Mouse (Mus musculus): ENCODE data around the gene Rbms3.

The Rbms3 gene

GRCm38 (mm10) chr9:116976575-116977408, 652.9 kb downstream of the Rbms3 start:
- no peak for DNase-seq (ENCODE audit: low spot score in 2 of 2)

DNA sequence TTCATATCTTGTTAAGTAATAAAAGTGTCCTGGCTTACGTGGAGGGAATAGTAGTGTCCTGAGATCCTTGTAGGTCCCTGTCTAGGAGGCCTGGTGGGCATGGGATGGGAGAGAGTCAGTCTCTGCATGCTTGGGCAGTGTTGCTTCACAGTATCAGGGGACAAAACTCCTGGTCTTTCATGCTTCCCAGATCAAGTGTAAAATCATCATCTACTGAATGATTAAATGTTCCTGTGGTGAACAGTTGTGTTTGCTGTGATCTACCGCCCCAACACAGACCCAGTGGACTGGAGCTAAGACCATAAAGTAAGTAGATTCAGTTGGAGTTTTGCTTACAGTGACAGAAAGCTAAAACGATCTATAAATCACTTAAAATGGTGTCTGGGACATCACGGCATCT, 654.4 kb downstream of the Rbms3 start:
- no peak for DNase-seq (ENCODE audit: low spot score in 2 of 2)

- DNase-seq (ENCODE audit: low spot score in 2 of 2), result no peak
These were observed 655.6 kb downstream of the Rbms3 start for GRCm38 (mm10) chr9:116974134-116974533.

DNA sequence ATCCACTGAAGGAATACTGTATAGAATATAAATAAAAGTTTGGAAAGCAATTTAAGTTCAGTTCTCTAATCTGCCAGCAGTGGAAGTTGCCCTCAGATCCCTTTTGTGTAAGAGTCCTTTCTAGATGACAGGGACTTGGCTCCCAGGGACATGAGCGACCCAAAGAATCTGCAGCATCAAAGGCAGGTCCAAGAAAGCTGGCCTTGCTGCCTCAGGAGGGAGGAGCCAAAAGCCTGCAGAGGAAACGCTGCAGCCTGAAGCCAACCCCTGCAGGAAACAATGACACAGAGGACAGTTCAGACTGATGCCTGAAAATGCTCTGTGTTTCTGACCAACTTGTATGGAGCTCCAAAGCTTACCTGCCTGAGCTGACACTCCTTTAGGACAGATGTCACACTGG, 656.1 kb downstream of the Rbms3 start:
- DNase-seq (ENCODE audit: low spot score in 2 of 2), result no peak

DNA sequence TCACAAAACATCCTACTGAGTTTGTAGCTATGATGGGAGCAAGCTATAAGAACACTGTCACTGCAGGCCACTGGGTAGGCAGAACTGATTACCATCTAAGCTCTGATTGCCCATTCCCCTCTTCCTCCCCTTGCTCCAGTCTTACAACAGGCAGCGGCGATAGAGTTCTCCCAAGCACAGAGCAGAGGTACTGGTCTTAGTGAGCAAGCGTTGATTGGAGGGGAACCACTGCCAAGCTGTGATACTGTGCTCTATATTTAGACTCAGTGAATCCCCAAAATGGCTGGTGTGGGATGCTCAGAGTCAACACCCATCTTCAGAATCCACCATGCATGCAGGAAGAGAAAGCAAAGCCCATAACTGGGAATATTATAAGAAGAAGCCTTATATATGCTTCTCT, 662.4 kb downstream of the Rbms3 start:
- DNase-seq (ENCODE audit: low spot score in 2 of 2), result no peak

GRCm38 (mm10) chr9:116965691-116966090, 664.0 kb downstream of the Rbms3 start:
- no peak for DNase-seq (ENCODE audit: low spot score in 2 of 2)

- DNase-seq (ENCODE audit: low spot score in 2 of 2), result no peak
These were observed 673.6 kb downstream of the Rbms3 start for GRCm38 (mm10) chr9:116956156-116956555.

- no peak for DNase-seq (ENCODE audit: low spot score in 2 of 2)
These were observed 681.5 kb downstream of the Rbms3 start for GRCm38 (mm10) chr9:116948211-116948610.

DNA sequence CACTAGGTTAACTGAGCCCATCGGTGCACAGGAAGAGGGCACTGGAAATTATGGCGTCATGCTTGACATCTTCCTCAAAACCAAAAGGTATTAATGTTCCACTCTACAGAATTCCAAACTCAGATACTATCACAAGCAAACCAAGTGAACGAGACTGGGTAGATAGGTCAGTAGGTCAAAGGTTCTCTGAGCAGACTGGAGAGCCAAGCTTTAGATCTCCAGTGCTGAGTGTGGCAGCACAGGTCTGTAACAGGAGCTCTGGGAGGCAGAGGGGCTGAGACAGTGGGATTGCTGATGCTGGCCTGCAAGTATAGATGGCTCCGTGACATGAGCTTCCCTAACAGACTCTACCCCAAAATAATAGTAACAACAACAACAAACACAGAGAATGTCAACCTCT, 682.3 kb downstream of the Rbms3 start:
- DNase-seq (ENCODE audit: low spot score in 2 of 2), result no peak

- peak in 1 of 2 experiments; percentile 4 for DNase-seq (ENCODE audit: low spot score in 2 of 2)
These were observed 682.9 kb downstream of the Rbms3 start for GRCm38 (mm10) chr9:116946787-116947186.

- no peak for DNase-seq (ENCODE audit: low spot score in 2 of 2)
These were observed 684.0 kb downstream of the Rbms3 start for GRCm38 (mm10) chr9:116945689-116946088.

DNA sequence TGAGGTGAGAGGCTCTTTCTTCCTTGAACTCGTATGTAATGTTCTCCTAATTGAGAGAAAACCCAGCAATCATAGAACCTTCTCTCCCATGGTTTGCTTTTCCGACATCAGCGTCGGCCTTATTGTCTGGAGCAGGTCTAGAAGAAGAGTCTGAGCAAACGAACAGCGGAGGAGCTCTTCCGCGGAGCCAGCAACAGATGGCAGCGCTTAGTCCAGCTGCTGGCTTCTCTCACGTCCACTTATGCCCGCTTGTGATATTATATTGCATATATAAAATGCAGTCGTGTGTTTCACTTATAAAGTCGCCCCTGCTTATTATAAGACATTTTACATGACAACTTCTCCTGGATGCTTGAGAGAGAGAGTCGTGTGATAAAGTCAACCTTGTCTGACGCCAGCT, 685.8 kb downstream of the Rbms3 start:
- DNase-seq (ENCODE audit: low spot score in 2 of 2), result no peak

DNA sequence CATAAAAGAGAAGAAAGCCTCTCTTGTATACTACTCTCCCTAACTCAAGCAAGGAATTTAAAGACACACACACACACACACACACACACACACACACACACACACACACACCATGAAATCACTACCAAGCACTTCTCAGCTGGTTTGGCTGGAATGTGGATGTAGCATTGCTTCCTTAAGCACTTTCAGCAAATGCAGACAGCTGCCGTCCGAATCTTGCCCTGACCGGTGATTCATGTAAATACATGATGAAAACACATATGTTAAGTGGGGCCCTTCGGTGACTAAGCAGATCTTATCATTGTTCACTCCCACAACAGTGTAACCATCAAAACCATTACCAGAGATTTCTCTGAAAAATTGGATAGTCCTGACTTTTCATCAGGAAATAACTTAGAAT, 688.6 kb downstream of the Rbms3 start:
- DNase-seq (ENCODE audit: low spot score in 2 of 2), result peak in 1 of 2 experiments; percentile 8

- no peak for DNase-seq (ENCODE audit: low spot score in 2 of 2)
These were observed 689.0 kb downstream of the Rbms3 start for GRCm38 (mm10) chr9:116940693-116941092.

- no peak for DNase-seq (ENCODE audit: low spot score in 2 of 2)
These were observed 701.4 kb downstream of the Rbms3 start for GRCm38 (mm10) chr9:116928338-116928737.

DNA sequence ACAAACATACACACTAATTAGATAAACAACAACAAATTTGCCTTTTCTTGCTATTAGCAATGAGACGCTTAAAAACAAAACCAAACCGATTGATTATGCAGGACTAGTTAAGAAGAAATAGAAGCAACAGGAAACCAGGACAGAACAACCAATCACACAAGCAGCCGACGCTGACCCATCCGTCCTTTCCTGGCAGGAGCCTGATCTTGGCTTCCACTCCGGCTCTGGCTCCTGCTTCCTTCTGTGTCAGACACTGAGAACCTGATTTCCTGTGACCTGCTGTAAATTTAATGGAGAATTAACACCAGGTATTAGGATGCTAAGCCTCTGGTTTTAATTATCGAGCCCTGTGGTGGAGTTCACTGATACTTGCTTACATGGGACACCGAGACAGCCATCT, 706.6 kb downstream of the Rbms3 start:
- DNase-seq (ENCODE audit: low spot score in 2 of 2), result no peak

GRCm38 (mm10) chr9:116922561-116922960, 707.2 kb downstream of the Rbms3 start:
- DNase-seq (ENCODE audit: low spot score in 2 of 2), result no peak

- no peak for DNase-seq (ENCODE audit: low spot score in 2 of 2)
These were observed 710.2 kb downstream of the Rbms3 start for GRCm38 (mm10) chr9:116919441-116920019.

GRCm38 (mm10) chr9:116912493-116912847, 717.2 kb downstream of the Rbms3 start:
- DNase-seq (ENCODE audit: low spot score in 2 of 2), result no peak

DNA sequence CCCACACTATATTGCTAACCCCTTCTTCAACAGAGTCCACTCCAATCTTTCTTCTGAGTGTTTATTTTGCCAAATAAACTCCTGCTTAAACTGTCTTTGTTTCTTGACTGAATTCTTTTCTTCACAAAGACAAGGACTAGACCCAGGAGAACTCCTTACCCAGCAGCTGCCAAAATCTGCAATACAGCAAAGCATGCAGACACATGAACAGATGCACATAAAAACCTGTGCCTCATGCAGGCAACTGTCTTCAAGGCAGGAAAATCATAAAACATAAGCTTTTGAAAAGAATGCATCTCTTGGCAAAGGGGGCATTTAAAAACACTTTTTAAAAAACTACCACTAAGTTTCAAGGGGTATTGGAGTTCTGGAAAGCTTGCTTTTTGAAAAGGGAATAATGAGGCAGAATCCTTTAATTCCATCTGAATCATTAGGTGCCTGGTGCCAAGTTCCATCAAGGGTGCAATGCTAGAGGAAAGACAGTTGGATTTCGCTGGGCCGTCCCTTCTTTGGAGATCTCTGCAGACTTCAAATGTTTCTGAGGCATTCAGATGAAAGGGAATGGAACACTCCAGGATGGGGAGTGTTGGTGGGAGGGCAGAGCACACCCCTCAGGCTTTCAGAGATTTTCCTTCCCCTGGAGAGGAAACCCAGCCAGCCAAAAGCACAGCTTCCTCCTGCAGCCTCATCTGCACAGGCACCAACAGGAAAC, 717.8 kb downstream of the Rbms3 start:
- no peak for DNase-seq (ENCODE audit: low spot score in 2 of 2)

- DNase-seq (ENCODE audit: low spot score in 2 of 2), result no peak
These were observed 720.2 kb downstream of the Rbms3 start for GRCm38 (mm10) chr9:116909511-116909910.

- no peak for DNase-seq (ENCODE audit: low spot score in 2 of 2)
These were observed 722.8 kb downstream of the Rbms3 start for GRCm38 (mm10) chr9:116906955-116907354.

- no peak for DNase-seq (ENCODE audit: low spot score in 2 of 2)
These were observed 724.1 kb downstream of the Rbms3 start for GRCm38 (mm10) chr9:116905646-116906045.
